Mouse (Mus musculus) olfactory bulb, adult 2 months (tissue): ENCODE results near the gene Sidt1.

Experiments used
- CTCF ChIP-seq: fragments of 200-500 bp; IDR thresholded peaks from 2 replicates; pipeline ENCODE4 v1.5.1; 2012; ENCODE audit warnings: low read depth, mild to moderate bottlenecking, low read length, moderate library complexity; ENCODE audit not compliant: insufficient read depth
- POLR2A ChIP-seq: fragments of 200-500 bp; IDR thresholded peaks from 2 replicates; pipeline ENCODE4 v1.6.1; 2012; ENCODE audit warnings: mild to moderate bottlenecking, low read depth, low read length, moderate library complexity; ENCODE audit not compliant: insufficient read depth

GRCm38 (mm10) chr16:44211054-44211414, 122.0 kb downstream of the Sidt1 start:
- TF ChIP-seq CTCF (no peak), POLR2A (no peak)
